Mouse (Mus musculus) layer of hippocampus, adult 6 months (tissue): ENCODE results near the gene Zp2. TPM values are rescaled to one million over a fixed set of nuclear protein-coding genes. Genes with fewer than 3 reads are reported as not detected.

Experiments
- long read RNA-seq, 2 experiments: library from polyadenylated mRNA; unstranded; transcript quantifications; one replicate each; pipeline ENCODE4 v2.0.0; 2019 to 2020
- polyA plus RNA-seq: library from polyadenylated mRNA; unstranded; fragments of <200 nt; fragmentation: Nextera tagmentation; gene quantifications from 2 replicates; pipeline ENCODE4 v1.2.3, GENCODE M21; 2021

The Zp2 gene
- not detected in 2 replicates for polyA plus RNA-seq
- long read RNA-seq, experiment 1 = 0 reads
- long read RNA-seq, experiment 2 = 0 reads

GRCm38 (mm10) chr7:120145191-120145590 is at the start of gene Zp2:
TSS of gene Zp2 (minus strand) at chr7:120145291.

GRCm38 (mm10) chr7:120173603-120174244 is 28.6 kb upstream of the Zp2 start, which contains the start of gene Anks4b:
TSS of gene Anks4b (plus strand) at chr7:120173858.

DNA sequence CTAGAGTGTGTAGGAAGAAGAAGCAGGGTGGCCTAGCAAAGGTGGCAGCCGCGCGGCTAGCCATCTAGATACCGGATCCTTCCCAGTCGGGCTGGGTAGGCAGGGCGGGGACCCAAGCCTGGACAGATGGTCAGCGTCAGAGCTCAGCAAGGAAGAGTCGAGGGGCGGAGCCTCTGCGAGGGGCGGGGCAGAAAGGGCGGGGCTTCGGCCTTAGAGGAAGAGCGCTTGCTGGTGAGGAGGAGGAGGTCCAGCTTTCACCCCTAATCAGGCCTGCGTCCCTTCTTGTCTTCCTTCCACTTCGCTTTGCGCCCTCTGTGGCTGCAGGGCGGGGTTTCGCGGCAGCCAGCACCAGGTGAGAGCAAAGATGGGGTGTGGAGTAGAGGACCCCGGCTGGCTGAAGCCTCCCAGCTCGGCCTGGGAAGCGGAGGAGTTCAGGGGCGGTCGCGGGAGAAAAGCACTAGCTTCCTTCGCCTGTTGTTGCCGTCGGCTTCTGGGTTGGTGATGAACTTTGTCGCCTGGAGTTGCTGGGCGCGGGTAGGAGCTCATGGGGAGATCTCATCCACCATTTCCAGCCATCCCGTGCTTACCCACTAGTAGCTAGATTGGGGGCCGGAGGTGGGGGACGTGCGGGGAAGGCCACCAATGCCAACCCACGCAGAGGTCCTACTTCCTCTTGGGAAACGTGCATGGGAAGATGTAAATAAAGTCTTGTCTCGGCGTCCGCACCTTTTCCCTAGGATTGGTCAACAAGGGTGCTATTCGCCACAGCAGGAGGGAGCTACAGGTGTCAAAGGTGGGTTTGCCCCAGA is 42.7 kb downstream of the Zp2 start, which contains the start of gene Tmem159:
TSS of gene Tmem159 (plus strand) at position 190 of the 809 bp plus-strand sequence.

GRCm38 (mm10) chr7:120095180-120095579 is 49.9 kb downstream of the Zp2 start, which contains the start of gene Dnah3:
TSS of gene Dnah3 (minus strand) at chr7:120095280.

Other genes starting within 250 kb of the Zp2 start
- 19.0 and 19.3 TPM in 2 replicates for gene Lyrm1, start 249.4 kb downstream of the Zp2 start, polyA plus RNA-seq
- 1.4 and 1.8 TPM in 2 replicates for gene Dcun1d3, start 249.0 kb downstream of the Zp2 start, polyA plus RNA-seq
- 0.30 and 0.43 TPM in 2 replicates for gene Dnah3, start 50.0 kb downstream of the Zp2 start, polyA plus RNA-seq
- gene Tmem159, start 42.9 kb downstream of the Zp2 start, polyA plus RNA-seq = 25.5 and 37.3 TPM in 2 replicates
- 0.04 and 0.10 TPM in 2 replicates for gene Anks4b, start 28.6 kb upstream of the Zp2 start, polyA plus RNA-seq
- gene Crym, start 56.8 kb upstream of the Zp2 start, polyA plus RNA-seq = 218 and 220 TPM in 2 replicates
- gene Abca14, start 58.7 kb upstream of the Zp2 start, polyA plus RNA-seq = not detected in 2 replicates
- not detected in 2 replicates for gene Abca15, start 183.4 kb upstream of the Zp2 start, polyA plus RNA-seq